Mouse (Mus musculus): ENCODE measurements at regions not wholly inside any gene's neighbourhood (a gene's known extent, or its start where the extent isn't known, plus 50 kb on each side); places are given as distances from the start of the nearest gene placed in this dataset.

- H3K27ac ChIP-seq, result no peak overlapping the region
- WGBS, result 88% methylated on average over 5 of the region's 5 CpGs
- no peaks in the 10 kb centered on the region for H3K9me3 ChIP-seq
- H3K36me3 ChIP-seq, result no peaks in the 10 kb centered on the region
- H3K27me3 ChIP-seq, result no peaks in the 10 kb centered on the region
- no peak overlapping the region for H3K9ac ChIP-seq
- ATAC-seq (ENCODE audit: insufficient number of reproducible peaks, insufficient read depth, low FRiP score, low TSS enrichment, low read depth), result no peak
- H3K4me1 ChIP-seq, result no peaks in the 10 kb centered on the region
- no peak overlapping the region for H3K4me2 ChIP-seq
- H3K4me3 ChIP-seq, result no peak overlapping the region
These were observed 149.6 kb upstream of the Sema3d start for GRCm38 (mm10) chr5:12233377-12234096.

- H3K27ac ChIP-seq, result no peak overlapping the region
- 61% methylated on average over 9 of the region's 9 CpGs for WGBS
- no peaks in the 10 kb centered on the region for H3K4me1 ChIP-seq
- no peaks in the 10 kb centered on the region for H3K27me3 ChIP-seq
- H3K36me3 ChIP-seq, result no peaks in the 10 kb centered on the region
- ATAC-seq (ENCODE audit: insufficient number of reproducible peaks, insufficient read depth, low FRiP score, low TSS enrichment, low read depth), result no peak
- H3K9ac ChIP-seq, result no peak overlapping the region
- H3K4me3 ChIP-seq, result no peak overlapping the region
- no peaks in the 10 kb centered on the region for H3K9me3 ChIP-seq
- no peak overlapping the region for H3K4me2 ChIP-seq
These were observed 139.9 kb upstream of the Sema3d start for GRCm38 (mm10) chr5:12243179-12243805.

DNA sequence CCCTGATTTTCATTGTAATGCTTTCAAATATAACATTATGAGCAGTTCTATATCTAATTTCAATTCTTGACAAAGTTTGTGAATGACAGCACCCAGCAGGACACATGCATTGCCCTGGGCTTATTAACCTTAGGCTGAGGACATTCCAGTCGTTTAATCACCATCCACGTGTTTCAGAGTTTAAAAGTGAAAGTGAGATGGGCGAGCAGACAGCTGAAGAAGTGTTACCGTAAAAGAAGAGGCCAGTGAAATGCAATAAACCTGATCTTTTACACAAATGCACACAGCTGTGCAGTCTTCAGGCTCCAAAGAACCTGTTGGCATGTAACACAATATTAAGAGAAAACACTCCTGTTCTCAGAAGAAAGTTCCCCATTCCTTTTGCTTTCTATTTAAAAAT, 89.5 kb upstream of the Sema3d start:
- no peaks in the 10 kb centered on the region for H3K4me1 ChIP-seq
- no peak overlapping the region for H3K4me2 ChIP-seq
- no peak overlapping the region for H3K9ac ChIP-seq
- ATAC-seq (ENCODE audit: insufficient number of reproducible peaks, insufficient read depth, low FRiP score, low TSS enrichment, low read depth), result no peak
- no peaks in the 10 kb centered on the region for H3K9me3 ChIP-seq
- H3K27ac ChIP-seq, result no peak overlapping the region
- no peak overlapping the region for H3K4me3 ChIP-seq
- H3K36me3 ChIP-seq, result no peaks in the 10 kb centered on the region
- WGBS, result 29% methylated on average over 4 of the region's 4 CpGs
- H3K27me3 ChIP-seq, result no peaks in the 10 kb centered on the region

GRCm38 (mm10) chr5:12297331-12297730, 85.9 kb upstream of the Sema3d start:
- Histone ChIP-seq H3K4me3 (no peak overlapping the region), H3K4me2 (no peak overlapping the region), H3K27me3 (no peaks in the 10 kb centered on the region), H3K9ac (no peak overlapping the region), H3K4me1 (no peaks in the 10 kb centered on the region), H3K27ac (no peak overlapping the region), H3K36me3 (no peaks in the 10 kb centered on the region), H3K9me3 (no peaks in the 10 kb centered on the region)
- 53% methylated on average over 2 of the region's 2 CpGs for WGBS
- ATAC-seq (ENCODE audit: insufficient number of reproducible peaks, insufficient read depth, low FRiP score, low TSS enrichment, low read depth), result no peak

DNA sequence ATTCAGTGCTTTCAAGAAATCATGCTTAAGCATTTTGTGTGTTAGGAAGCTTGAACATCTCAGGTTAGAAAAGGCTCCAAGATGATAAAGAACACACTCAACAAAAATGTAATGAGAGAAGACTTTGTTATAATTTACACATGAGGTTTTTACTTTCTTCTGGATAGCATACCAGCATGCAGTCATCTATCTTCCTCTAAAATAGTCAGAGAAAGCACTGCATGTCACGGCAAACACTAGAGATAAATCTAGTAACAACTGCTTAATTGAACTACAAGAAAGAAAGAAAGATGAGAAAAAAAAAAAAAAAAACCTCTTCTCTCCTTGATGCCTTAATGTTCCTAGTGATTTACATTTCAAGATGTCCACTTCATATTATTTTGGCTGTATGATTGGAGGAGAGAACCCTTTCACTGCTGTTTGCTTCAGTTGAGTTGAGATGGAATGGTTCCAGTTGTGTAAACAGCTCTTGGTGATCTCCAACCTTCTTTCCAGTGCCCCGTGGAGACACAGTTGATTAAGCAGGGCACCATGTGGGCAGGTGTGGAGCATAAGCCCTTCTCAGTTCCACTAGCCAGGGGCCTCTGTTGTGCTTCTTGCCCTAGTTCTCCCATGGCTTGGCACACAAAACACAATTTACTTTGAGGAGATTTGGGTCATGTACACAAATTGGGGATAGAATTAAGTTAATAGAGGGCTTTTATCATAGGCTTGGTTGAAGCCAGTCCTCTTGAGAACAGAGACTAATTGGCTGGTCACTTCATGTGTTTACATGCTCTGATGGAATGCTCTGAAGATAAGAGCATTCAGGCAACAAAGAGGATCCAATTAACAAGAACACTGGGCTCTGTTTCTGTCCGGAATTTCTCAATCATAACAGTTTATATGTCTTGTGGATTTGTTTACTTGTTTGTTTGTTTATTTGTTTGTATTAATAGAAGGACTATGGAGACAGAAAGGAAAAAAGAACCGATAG, 81.1 kb upstream of the Sema3d start:
- Histone ChIP-seq H3K27ac (no peak overlapping the region), H3K9me3 (no peaks in the 10 kb centered on the region), H3K9ac (no peak overlapping the region), H3K4me1 (no peaks in the 10 kb centered on the region), H3K4me3 (no peak overlapping the region), H3K4me2 (no peak overlapping the region), H3K27me3 (no peaks in the 10 kb centered on the region), H3K36me3 (no peaks in the 10 kb centered on the region)
- ATAC-seq (ENCODE audit: insufficient number of reproducible peaks, insufficient read depth, low FRiP score, low TSS enrichment, low read depth), result no peak
- WGBS, result 57% methylated on average over 4 of the region's 4 CpGs

DNA sequence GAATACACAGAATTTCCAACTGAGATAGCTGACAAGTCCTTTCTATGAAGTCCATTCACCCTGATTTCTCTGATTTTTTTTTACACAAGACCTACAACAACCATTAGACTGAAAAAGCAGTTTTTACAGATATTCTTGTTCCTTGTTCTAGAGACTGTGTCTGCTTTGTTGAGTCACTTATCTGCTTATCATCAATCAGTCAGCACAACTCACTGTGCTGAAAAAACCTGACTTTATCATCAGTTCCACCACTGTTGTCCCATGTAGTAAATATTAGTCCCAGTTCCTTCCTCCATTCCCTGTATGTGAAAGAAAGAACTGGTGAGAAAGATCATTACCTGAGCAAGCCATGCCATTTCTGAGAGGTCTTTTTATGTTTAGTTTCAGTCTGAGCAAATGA, 73.8 kb upstream of the Sema3d start:
- no peak overlapping the region for H3K27ac ChIP-seq
- H3K4me3 ChIP-seq, result no peak overlapping the region
- no peaks in the 10 kb centered on the region for H3K36me3 ChIP-seq
- ATAC-seq (ENCODE audit: insufficient number of reproducible peaks, insufficient read depth, low FRiP score, low TSS enrichment, low read depth), result no peak
- H3K4me1 ChIP-seq, result no peaks in the 10 kb centered on the region
- H3K27me3 ChIP-seq, result no peaks in the 10 kb centered on the region
- H3K9me3 ChIP-seq, result no peaks in the 10 kb centered on the region
- no peak overlapping the region for H3K4me2 ChIP-seq
- no peak overlapping the region for H3K9ac ChIP-seq

GRCm38 (mm10) chr5:12332648-12333305, 50.4 kb upstream of the Sema3d start:
- H3K9ac ChIP-seq, result no peak overlapping the region
- WGBS, result 75% methylated on average over 4 of the region's 4 CpGs
- H3K27me3 ChIP-seq, result no peaks in the 10 kb centered on the region
- H3K4me3 ChIP-seq, result no peak overlapping the region
- no peaks in the 10 kb centered on the region for H3K4me1 ChIP-seq
- no peak for ATAC-seq (ENCODE audit: insufficient number of reproducible peaks, insufficient read depth, low FRiP score, low TSS enrichment, low read depth)
- H3K4me2 ChIP-seq, result no peak overlapping the region
- H3K36me3 ChIP-seq, result no peaks in the 10 kb centered on the region
- no peak overlapping the region for H3K27ac ChIP-seq
- H3K9me3 ChIP-seq, result no peaks in the 10 kb centered on the region
